Mouse (Mus musculus): ENCODE measurements at regions not wholly inside any gene's neighbourhood (a gene's known extent, or its start where the extent isn't known, plus 50 kb on each side); places are given as distances from the start of the nearest gene placed in this dataset.

DNA sequence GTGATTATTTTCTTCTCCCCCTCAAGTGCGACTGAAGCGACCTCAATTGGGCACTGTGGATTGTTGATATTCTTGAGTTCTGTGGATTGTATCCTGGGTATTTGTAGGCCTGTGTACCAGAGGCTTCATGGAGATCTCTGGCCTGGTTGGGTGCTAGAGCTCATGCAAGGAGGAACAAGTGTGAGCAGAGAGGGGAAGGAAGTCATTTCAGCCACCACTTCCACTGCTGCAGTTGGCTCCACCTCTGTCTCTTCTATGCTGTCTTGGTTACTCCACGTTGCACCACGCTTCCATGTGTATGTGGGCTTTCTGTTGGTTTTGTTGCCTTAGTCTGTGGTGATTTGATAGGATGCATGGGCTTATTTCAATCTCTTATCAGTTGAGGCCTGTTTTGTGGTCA is 2929.6 kb downstream of the Gm37988 start:
- TF ChIP-seq CTCF (IDR thresholded peaks at IDR 0.05; ENCODE audit: borderline replicate concordance, extremely low read depth, insufficient read depth, insufficient read length) (no peak), POLR2A (IDR thresholded peaks at IDR 0.05; ENCODE audit: borderline replicate concordance, extremely low read depth, insufficient read depth, insufficient read length, poor library complexity, severe bottlenecking) (no peak)
